Mouse (Mus musculus) embryonic facial prominence, embryonic 13.5 days (tissue): ENCODE data around the gene Cbll1. TPM values are rescaled to one million over a fixed set of nuclear protein-coding genes. Genes with fewer than 3 reads are reported as not detected.

ENCODE experiments used
- polyA plus RNA-seq: library from polyadenylated mRNA; unstranded; fragments of >200 nt; fragmentation: Nextera tagmentation; extraction: Ambion mirVana; gene quantifications from 2 replicates; pipeline ENCODE4 v1.2.1, GENCODE M21; 2015

Cbll1 gene
- polyA plus RNA-seq, 1 experiment from 2014 or later = 15.1 TPM

Other genes starting within 250 kb of the Cbll1 start
- gene Lamb1, start 234.4 kb downstream of the Cbll1 start, polyA plus RNA-seq = 61.9 and 85.0 TPM in 2 replicates
- gene Dld, start 148.2 kb downstream of the Cbll1 start, polyA plus RNA-seq = 138 and 142 TPM in 2 replicates
- gene Slc26a3, start 108.7 kb downstream of the Cbll1 start, polyA plus RNA-seq = not detected in 2 replicates
- not detected in 2 replicates for gene Slc26a4, start 60.4 kb upstream of the Cbll1 start, polyA plus RNA-seq
- 31.8 and 32.7 TPM in 2 replicates for gene Bcap29, start 135.0 kb upstream of the Cbll1 start, polyA plus RNA-seq
- 14.7 and 15.8 TPM in 2 replicates for gene Dus4l, start 155.2 kb upstream of the Cbll1 start, polyA plus RNA-seq
- gene Cog5, start 155.3 kb upstream of the Cbll1 start, polyA plus RNA-seq = 38.7 and 41.2 TPM in 2 replicates
- gene Gpr22, start 214.3 kb upstream of the Cbll1 start, polyA plus RNA-seq = 0.85 and 1.00 TPM in 2 replicates